Mouse (Mus musculus) megakaryocyte, embryonic 14.5 days (primary cell): ENCODE results near the gene Card10. TPM values are rescaled to one million over a fixed set of nuclear protein-coding genes. Genes with fewer than 3 reads are reported as not detected.

Experiments
- H3K27me3 ChIP-seq: replicated peaks from 2 replicates; pipeline ENCODE3; 2012; ENCODE audit warnings: inconsistent platforms
- H3K36me3 ChIP-seq: replicated peaks from 2 replicates; pipeline ENCODE3; 2012; ENCODE audit warnings: low read length, inconsistent platforms, mixed read lengths
- H3K4me1 ChIP-seq: 2 replicates; pipeline ENCODE4 v1.6.1; 2012; ENCODE audit warnings: inconsistent platforms
- H3K4me3 ChIP-seq: replicated peaks from 2 replicates; pipeline ENCODE3; 2012; ENCODE audit warnings: moderate library complexity, mild to moderate bottlenecking, inconsistent platforms
- H3K9me3 ChIP-seq: 2 replicates; pipeline ENCODE4 v1.6.1; 2012; ENCODE audit warnings: inconsistent platforms
- FLI1 ChIP-seq: IDR thresholded peaks from 2 replicates; pipeline ENCODE4 v1.6.1; 2012; ENCODE audit warnings: low read length, inconsistent platforms, mixed read lengths
- GATA1 ChIP-seq: IDR thresholded peaks from 3 replicates; pipeline ENCODE4 v1.6.1; 2012; ENCODE audit warnings: mixed read lengths, low read length, inconsistent platforms, borderline replicate concordance
- polyA plus RNA-seq: library from polyadenylated mRNA; stranded (reverse); fragments of >175 nt; gene quantifications from 2 replicates; pipeline ENCODE4 v1.2.3, GENCODE M21; 2012; ENCODE audit warnings: low replicate concordance; ENCODE audit not compliant: insufficient read depth

The Card10 gene
- polyA plus RNA-seq, 1 experiment, result 1.5 TPM

- Histone ChIP-seq H3K9me3 (no peaks in the 10 kb centered on the region), H3K36me3 (no peaks in the 10 kb centered on the region)
- TF ChIP-seq FLI1 (0 out of 2 replicates have a peak, but pooled peaks have one; percentile 51), GATA1 (no peak)
These were observed 14.8 kb downstream of the Card10 start for GRCm38 (mm10) chr15:78788042-78788441.

GRCm38 (mm10) chr15:78787287-78787856, 15.5 kb downstream of the Card10 start:
- TF ChIP-seq GATA1, result no peak
- TF ChIP-seq FLI1, result no peak
- Histone ChIP-seq H3K27me3 (peaks cover 66% of the 10 kb centered on the region), H3K4me3 (peak overlapping the region; percentile 59), H3K4me1 (peaks cover 69% of the 10 kb centered on the region), H3K36me3 (no peaks in the 10 kb centered on the region), H3K9me3 (no peaks in the 10 kb centered on the region)

More at GRCm38 (mm10) chr15:78788042-78788441, 14.8 kb downstream of the Card10 start:
- H3K4me3 ChIP-seq, result peak overlapping the region; percentile 75
- H3K27me3 ChIP-seq, result peaks cover 68% of the 10 kb centered on the region
- peaks cover 69% of the 10 kb centered on the region for H3K4me1 ChIP-seq

GRCm38 (mm10) chr15:78786411-78786818, 16.4 kb downstream of the Card10 start:
- Histone ChIP-seq H3K9me3 (no peaks in the 10 kb centered on the region), H3K27me3 (peaks cover 65% of the 10 kb centered on the region)
- TF ChIP-seq GATA1, result no peak
- no peak for TF ChIP-seq FLI1

GRCm38 (mm10) chr15:78785961-78786360, 16.9 kb downstream of the Card10 start:
- Histone ChIP-seq H3K27me3 (peaks cover 66% of the 10 kb centered on the region), H3K9me3 (no peaks in the 10 kb centered on the region)
- TF ChIP-seq FLI1 (no peak), GATA1 (no peak)

More at GRCm38 (mm10) chr15:78786411-78786818, 16.4 kb downstream of the Card10 start:
- Histone ChIP-seq H3K4me1 (peaks cover 78% of the 10 kb centered on the region), H3K4me3 (peak overlapping the region; percentile 46), H3K36me3 (no peaks in the 10 kb centered on the region)

GRCm38 (mm10) chr15:78785258-78785657, 17.6 kb downstream of the Card10 start:
- Histone ChIP-seq H3K27me3 (peaks cover 69% of the 10 kb centered on the region), H3K4me1 (peaks cover 70% of the 10 kb centered on the region), H3K36me3 (no peaks in the 10 kb centered on the region), H3K9me3 (no peaks in the 10 kb centered on the region), H3K4me3 (peak overlapping the region; percentile 14)
- TF ChIP-seq FLI1 (no peak), GATA1 (no peak)

More at GRCm38 (mm10) chr15:78785961-78786360, 16.9 kb downstream of the Card10 start:
- Histone ChIP-seq H3K4me1 (peaks cover 77% of the 10 kb centered on the region), H3K36me3 (no peaks in the 10 kb centered on the region), H3K4me3 (peak overlapping the region; percentile 38)

- peaks cover 63% of the 10 kb centered on the region for H3K4me1 ChIP-seq
- no peak for TF ChIP-seq GATA1
- TF ChIP-seq FLI1, result no peak
- no peaks in the 10 kb centered on the region for H3K36me3 ChIP-seq
- no peak overlapping the region for H3K4me3 ChIP-seq
- H3K27me3 ChIP-seq, result peaks cover 72% of the 10 kb centered on the region
- H3K9me3 ChIP-seq, result no peaks in the 10 kb centered on the region
These were observed 18.3 kb downstream of the Card10 start for GRCm38 (mm10) chr15:78784520-78784919.

- H3K36me3 ChIP-seq, result no peaks in the 10 kb centered on the region
- TF ChIP-seq FLI1, result no peak
- TF ChIP-seq GATA1, result no peak
- H3K9me3 ChIP-seq, result no peaks in the 10 kb centered on the region
- no peak overlapping the region for H3K4me3 ChIP-seq
- H3K27me3 ChIP-seq, result peaks cover 73% of the 10 kb centered on the region
- peaks cover 55% of the 10 kb centered on the region for H3K4me1 ChIP-seq
These were observed 20.3 kb downstream of the Card10 start for GRCm38 (mm10) chr15:78782348-78783103.

GRCm38 (mm10) chr15:78780908-78781307, 21.9 kb downstream of the Card10 start:
- TF ChIP-seq FLI1 (no peak), GATA1 (no peak)
- no peak overlapping the region for H3K4me3 ChIP-seq

GRCm38 (mm10) chr15:78780359-78780758, 22.5 kb downstream of the Card10 start:
- Histone ChIP-seq H3K4me1 (peaks cover 34% of the 10 kb centered on the region), H3K36me3 (peaks cover 8% of the 10 kb centered on the region), H3K27me3 (peaks cover 60% of the 10 kb centered on the region), H3K9me3 (no peaks in the 10 kb centered on the region), H3K4me3 (no peak overlapping the region)
- no peak for TF ChIP-seq GATA1
- no peak for TF ChIP-seq FLI1

More at GRCm38 (mm10) chr15:78780908-78781307, 21.9 kb downstream of the Card10 start:
- Histone ChIP-seq H3K9me3 (no peaks in the 10 kb centered on the region), H3K27me3 (peaks cover 65% of the 10 kb centered on the region), H3K4me1 (peaks cover 39% of the 10 kb centered on the region), H3K36me3 (peaks cover 5% of the 10 kb centered on the region)

GRCm38 (mm10) chr15:78779690-78780089, 23.2 kb downstream of the Card10 start:
- no peak overlapping the region for H3K4me3 ChIP-seq
- H3K9me3 ChIP-seq, result no peaks in the 10 kb centered on the region
- peaks cover 53% of the 10 kb centered on the region for H3K27me3 ChIP-seq
- peaks cover 15% of the 10 kb centered on the region for H3K36me3 ChIP-seq
- peaks cover 30% of the 10 kb centered on the region for H3K4me1 ChIP-seq
- no peak for TF ChIP-seq FLI1
- TF ChIP-seq GATA1, result no peak
